Mouse (Mus musculus) midbrain, embryonic 10.5 days (tissue): Measurements from ENCODE around the gene Tymp. TPM values are rescaled to one million over a fixed set of nuclear protein-coding genes. Genes with fewer than 3 reads are reported as not detected.

Experiments used
- DNase-seq: peaks from one replicate; pipeline ENCODE4 v3.0.0-alpha.2; 2017; ENCODE audit warnings: low spot score
- H3K27ac ChIP-seq: fragments of 300-500 bp; sonication (generic); replicated peaks from 2 replicates; pipeline ENCODE4 v1.5.1; 2016; ENCODE audit warnings: mild to moderate bottlenecking
- H3K27me3 ChIP-seq: fragments of 300-500 bp; sonication (generic); 2 replicates; pipeline ENCODE4 v1.6.1; 2016; ENCODE audit warnings: low read depth, mild to moderate bottlenecking; ENCODE audit not compliant: poor library complexity, severe bottlenecking
- H3K36me3 ChIP-seq: fragments of 300-500 bp; sonication (generic); 2 replicates; pipeline ENCODE4 v1.6.1; 2016; ENCODE audit warnings: mild to moderate bottlenecking, moderate library complexity
- H3K4me1 ChIP-seq: fragments of 300-500 bp; sonication (generic); 2 replicates; pipeline ENCODE4 v1.6.1; 2016
- H3K4me3 ChIP-seq: fragments of 300-500 bp; sonication (generic); 2 replicates; pipeline ENCODE4 v1.5.1; 2016; ENCODE audit warnings: mild to moderate bottlenecking, moderate library complexity
- H3K9me3 ChIP-seq: fragments of 300-500 bp; sonication (generic); replicated peaks from 2 replicates; pipeline ENCODE4 v1.6.1; 2016; ENCODE audit warnings: mild to moderate bottlenecking
- WGBS: fragments of 180-500 bp; shearing (Covaris S2); methylation state at CpG from one replicate; pipeline ENCODE4 v1.1.7; 2016; 5-methylcytosine and 5-hydroxymethylcytosine counted together
- polyA plus RNA-seq: library from polyadenylated mRNA; unstranded; fragments of >200 nt; fragmentation: Nextera tagmentation; extraction: Ambion mirVana; gene quantifications from 2 replicates; pipeline ENCODE4 v1.2.1, GENCODE M21; 2016

Gene Tymp
- 1.5 and 1.6 TPM in 2 replicates for polyA plus RNA-seq

- Histone ChIP-seq H3K36me3 (peaks cover 11% of the 10 kb centered on the region), H3K27ac (no peak within 1 kb of the TSS), H3K9me3 (no peaks in the 10 kb centered on the region), H3K4me1 (peaks cover 52% of the 10 kb centered on the region), H3K4me3 (peak within 1 kb of the TSS; percentile 24), H3K27me3 (peaks cover 73% of the 10 kb centered on the region)
- 24% methylated on average over 16 of the region's 16 CpGs for WGBS
- DNase-seq: no peak
These were observed at the start of gene Tymp for GRCm38 (mm10) chr15:89376957-89377356. Tymp (minus strand) TSS chr15:89377039.

DNA sequence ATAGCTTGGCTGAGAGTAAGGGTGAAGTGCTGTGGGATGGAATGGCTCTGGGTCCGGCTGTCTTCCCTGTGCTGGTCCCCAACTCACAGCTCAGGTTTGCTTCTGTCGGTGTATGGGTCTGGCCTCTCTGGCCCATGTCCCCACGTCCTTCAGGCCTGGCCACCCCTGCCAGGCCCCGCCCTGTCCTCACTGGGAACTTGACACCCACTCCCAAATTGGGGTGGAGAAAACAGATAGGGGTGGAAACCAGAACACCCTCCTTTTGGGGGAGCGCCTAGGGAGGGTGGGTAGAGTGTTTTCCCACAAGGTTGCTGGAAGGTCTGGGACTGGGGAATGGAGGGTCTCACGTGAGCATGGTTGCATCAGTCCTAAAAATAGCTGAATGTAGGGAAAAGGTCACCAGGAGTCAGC, 48.9 kb upstream of the Tymp start, which contains the start of gene Cpt1b:
Gene Cpt1b (minus strand): TSS at position 153 of the 411 bp plus-strand sequence.
- Histone ChIP-seq H3K27me3 (peaks cover 13% of the 10 kb centered on the region; the same call in 1 of the 2 replicates), H3K9me3 (no peaks in the 10 kb centered on the region), H3K4me1 (peaks cover 33% of the 10 kb centered on the region), H3K4me3 (peak within 1 kb of the TSS; percentile 23; the same call in 1 of the 2 replicates), H3K27ac (no peak within 1 kb of the TSS; the same call in 1 of the 2 replicates), H3K36me3 (peaks cover 50% of the 10 kb centered on the region)
- WGBS: 33% methylated on average over 6 of the region's 6 CpGs
- no peak for DNase-seq

DNA sequence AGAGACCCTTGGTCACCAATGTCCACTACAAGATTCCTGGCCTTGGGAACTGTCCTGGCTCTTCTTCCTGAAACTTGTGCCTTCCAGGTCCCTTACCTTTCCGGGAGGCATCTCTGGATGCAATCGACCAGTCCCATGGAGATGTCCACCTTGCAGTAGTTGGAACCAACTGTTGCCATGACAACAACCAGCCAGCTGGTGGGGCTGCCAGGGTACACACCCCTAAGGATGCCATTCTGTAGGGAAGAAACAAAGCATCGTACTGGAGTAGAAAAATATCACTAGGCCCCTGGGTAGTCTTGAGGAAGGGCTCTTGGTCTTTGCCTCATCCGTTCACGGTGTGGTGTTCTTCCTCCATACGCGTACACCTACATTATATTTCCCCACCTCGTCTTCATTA, 47.8 kb upstream of the Tymp start:
- Histone ChIP-seq H3K4me3 (no peak overlapping the region), H3K27ac (no peak overlapping the region), H3K27me3 (peaks cover 13% of the 10 kb centered on the region; the same call in 1 of the 2 replicates), H3K36me3 (peaks cover 59% of the 10 kb centered on the region), H3K4me1 (peaks cover 27% of the 10 kb centered on the region), H3K9me3 (no peaks in the 10 kb centered on the region)
- 86% methylated on average over 8 of the region's 8 CpGs for WGBS
- DNase-seq: no peak

- H3K36me3 ChIP-seq: peaks cover 69% of the 10 kb centered on the region
- H3K4me3 ChIP-seq: no peak overlapping the region
These were observed 45.1 kb upstream of the Tymp start for GRCm38 (mm10) chr15:89421938-89422337.

DNA sequence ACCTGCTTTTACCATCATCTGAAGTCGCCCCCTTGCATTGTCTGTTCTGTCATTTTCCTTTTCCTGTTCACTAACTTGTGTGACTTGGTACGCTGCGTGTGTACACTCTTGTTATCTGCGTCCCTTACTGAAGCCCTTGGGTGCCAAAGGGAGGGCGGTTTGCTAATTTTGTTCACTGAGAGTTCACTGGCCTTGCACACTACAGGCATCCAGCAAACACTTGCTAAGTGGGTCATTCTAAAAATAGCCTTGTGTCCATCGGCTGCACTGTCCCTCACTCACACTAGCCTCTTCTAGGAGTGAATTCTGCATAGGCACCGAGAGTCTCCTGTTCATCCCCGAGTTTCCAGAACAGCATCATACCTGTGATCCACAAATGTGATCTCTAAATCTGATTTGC, 38.4 kb upstream of the Tymp start:
- no peaks in the 10 kb centered on the region for H3K4me1 ChIP-seq
- H3K9me3 ChIP-seq: peaks cover 2% of the 10 kb centered on the region; the same call in 1 of the 2 replicates
- 90% methylated on average over 8 of the region's 8 CpGs for WGBS
- DNase-seq: no peak
- no peak overlapping the region for H3K27ac ChIP-seq
- no peaks in the 10 kb centered on the region for H3K27me3 ChIP-seq
- peaks cover 36% of the 10 kb centered on the region for H3K36me3 ChIP-seq
- H3K4me3 ChIP-seq: no peak overlapping the region

More at GRCm38 (mm10) chr15:89421938-89422337, 45.1 kb upstream of the Tymp start:
- 93% methylated on average over 9 of the region's 9 CpGs for WGBS
- no peak for DNase-seq
- Histone ChIP-seq H3K9me3 (no peaks in the 10 kb centered on the region), H3K27me3 (peaks cover 13% of the 10 kb centered on the region; the same call in 1 of the 2 replicates), H3K27ac (no peak overlapping the region), H3K4me1 (peaks cover 12% of the 10 kb centered on the region)

DNA sequence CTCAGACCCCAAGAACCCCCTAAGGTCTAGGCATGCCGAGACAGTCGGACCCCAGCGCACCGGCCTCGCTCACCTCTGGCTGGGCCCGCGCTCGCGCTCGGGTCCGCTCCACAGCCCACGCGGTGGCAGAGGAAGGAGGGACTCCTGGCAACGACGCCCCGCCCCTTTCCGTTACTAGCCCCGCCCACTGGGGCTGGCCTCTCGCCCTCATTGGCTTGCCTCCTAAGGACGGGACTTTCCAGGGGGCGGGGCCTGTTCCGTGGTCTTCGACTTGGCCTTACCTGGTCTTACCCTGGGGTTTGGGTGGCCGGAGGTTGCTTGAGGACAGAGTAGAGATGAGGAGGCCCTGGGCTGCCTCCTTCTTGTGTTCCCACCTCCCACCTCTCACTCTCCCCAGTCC, 33.3 kb upstream of the Tymp start, which contains the start of gene Syce3:
Gene Syce3 (minus strand): TSS at position 386 of the 400 bp plus-strand sequence.
- Histone ChIP-seq H3K9me3 (peaks cover 22% of the 10 kb centered on the region; the same call in 1 of the 2 replicates), H3K27ac (no peak within 1 kb of the TSS), H3K4me3 (no peak within 1 kb of the TSS), H3K27me3 (no peaks in the 10 kb centered on the region), H3K36me3 (no peaks in the 10 kb centered on the region), H3K4me1 (no peaks in the 10 kb centered on the region)
- WGBS: 86% methylated on average over 24 of the region's 24 CpGs
- no peak for DNase-seq

DNA sequence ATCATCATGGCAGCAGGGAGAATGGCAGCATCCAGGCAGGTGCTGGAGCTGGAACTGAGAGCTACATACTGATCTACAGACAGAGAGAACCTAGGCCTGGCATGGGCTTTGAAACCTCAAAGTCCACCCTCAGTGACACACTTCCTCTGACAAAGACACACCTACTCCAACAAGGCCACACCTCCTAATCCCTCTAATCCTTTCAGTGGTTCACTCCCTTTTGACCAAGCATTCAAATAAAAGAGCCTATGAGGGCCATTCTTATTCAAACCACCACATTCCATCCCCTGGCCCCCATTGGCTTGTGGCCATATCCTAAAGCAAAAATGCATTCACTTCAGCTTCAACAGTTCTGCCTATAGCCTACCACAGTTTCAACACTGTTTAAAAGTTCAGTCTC, 29.9 kb upstream of the Tymp start:
- no peaks in the 10 kb centered on the region for H3K36me3 ChIP-seq
- no peak for DNase-seq
- H3K27me3 ChIP-seq: no peaks in the 10 kb centered on the region
- no peak overlapping the region for H3K4me3 ChIP-seq
- H3K9me3 ChIP-seq: peaks cover 22% of the 10 kb centered on the region; the same call in 1 of the 2 replicates
- H3K27ac ChIP-seq: no peak overlapping the region
- no peaks in the 10 kb centered on the region for H3K4me1 ChIP-seq

DNA sequence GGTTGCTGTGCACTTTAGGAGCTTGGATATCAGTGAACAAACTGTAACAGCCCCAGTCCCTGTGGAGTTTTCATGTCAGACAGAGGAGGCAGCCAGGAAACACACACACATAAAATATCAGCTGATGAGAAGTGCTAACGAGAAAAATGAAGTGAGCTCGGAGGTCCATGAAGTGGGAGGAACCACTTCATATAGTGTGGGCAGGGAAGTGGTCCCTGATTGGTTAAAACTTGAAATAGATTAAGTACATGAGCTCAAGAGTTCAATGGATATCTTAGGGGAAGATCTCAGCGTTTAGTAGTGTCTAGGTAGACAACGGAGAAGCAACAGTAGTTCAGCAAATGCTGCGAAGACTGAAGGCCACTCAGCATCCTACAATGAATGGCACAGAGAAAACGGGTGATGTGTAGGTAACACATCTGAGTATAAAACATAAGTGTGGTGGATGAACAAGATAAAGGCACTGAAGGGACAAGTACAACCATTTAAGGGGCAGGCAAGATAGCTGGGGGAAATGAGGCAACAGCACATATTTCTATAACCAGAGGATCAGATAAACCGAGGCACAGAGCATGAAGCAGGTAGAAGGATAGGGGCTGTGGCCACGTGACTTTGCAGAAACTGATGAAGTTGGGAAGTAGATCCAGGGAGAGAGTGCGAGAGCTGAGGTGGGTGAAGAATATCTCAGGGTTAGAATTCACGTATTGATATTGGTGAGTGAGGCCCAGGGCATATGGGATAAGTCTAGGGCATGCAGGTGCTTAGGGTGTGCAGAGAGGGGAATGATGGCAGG, 28.2 kb upstream of the Tymp start:
- Histone ChIP-seq H3K4me1 (no peaks in the 10 kb centered on the region), H3K27me3 (no peaks in the 10 kb centered on the region), H3K9me3 (peaks cover 17% of the 10 kb centered on the region; the same call in 1 of the 2 replicates), H3K27ac (no peak overlapping the region), H3K4me3 (no peak overlapping the region), H3K36me3 (no peaks in the 10 kb centered on the region)
- no peak for DNase-seq
- 87% methylated on average over 10 of the region's 10 CpGs for WGBS

- no peaks in the 10 kb centered on the region for H3K4me1 ChIP-seq
- no peak overlapping the region for H3K4me3 ChIP-seq
- H3K9me3 ChIP-seq: 0 out of 2 replicates have a peak, but pooled peaks cover 5% of the 10 kb centered on the region
- no peak overlapping the region for H3K27ac ChIP-seq
- H3K27me3 ChIP-seq: no peaks in the 10 kb centered on the region
- 77% methylated on average over 1 of the region's 1 CpGs for WGBS
- no peak for DNase-seq
- no peaks in the 10 kb centered on the region for H3K36me3 ChIP-seq
These were observed 25.6 kb upstream of the Tymp start for GRCm38 (mm10) chr15:89402471-89402870.

DNA sequence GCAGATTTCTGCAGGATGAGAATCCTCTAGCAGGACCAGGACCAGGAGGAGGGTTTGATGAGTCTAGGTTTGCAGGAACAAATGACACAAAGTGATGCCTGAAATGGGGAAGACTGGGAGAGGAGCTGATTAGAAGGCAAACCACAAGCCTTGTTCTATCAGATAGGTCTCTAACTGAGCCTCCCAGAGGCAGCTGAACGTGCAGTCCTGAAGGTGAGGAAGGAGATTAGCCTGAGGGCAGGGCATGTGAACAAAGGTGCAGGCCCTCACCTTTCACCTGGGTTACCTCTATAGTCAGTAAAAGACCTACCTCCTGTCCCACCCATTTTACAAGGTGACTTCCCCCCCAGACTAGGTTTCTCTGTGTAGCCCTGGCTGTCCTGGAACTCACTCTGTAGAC, 22.9 kb upstream of the Tymp start:
- DNase-seq: no peak
- no peaks in the 10 kb centered on the region for H3K9me3 ChIP-seq
- H3K4me3 ChIP-seq: no peak overlapping the region
- H3K27ac ChIP-seq: no peak overlapping the region
- WGBS: 60% methylated on average over 1 of the region's 1 CpGs
- H3K4me1 ChIP-seq: no peaks in the 10 kb centered on the region
- H3K27me3 ChIP-seq: no peaks in the 10 kb centered on the region
- no peaks in the 10 kb centered on the region for H3K36me3 ChIP-seq

DNA sequence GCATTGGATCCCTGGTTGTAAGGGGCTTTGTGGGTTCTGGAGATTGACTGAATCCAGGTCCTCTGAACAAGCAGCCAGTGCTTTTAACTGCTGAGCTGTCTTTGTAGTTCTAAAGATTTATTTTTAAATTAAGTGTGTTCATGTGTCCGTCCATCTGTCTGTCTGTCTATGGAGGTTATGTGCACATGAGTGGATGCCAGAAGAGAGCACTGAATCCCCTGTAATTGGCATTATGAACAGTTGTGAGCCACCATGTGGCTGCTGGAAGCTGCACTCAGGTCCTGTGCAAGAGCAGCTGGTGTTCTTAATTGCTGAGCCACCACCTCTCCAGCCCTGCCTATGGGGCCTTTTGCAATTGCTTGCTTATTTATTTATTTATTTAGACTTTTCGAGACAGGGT, 21.3 kb upstream of the Tymp start:
- no peak for DNase-seq
- Histone ChIP-seq H3K9me3 (no peaks in the 10 kb centered on the region), H3K27ac (no peak overlapping the region), H3K27me3 (no peaks in the 10 kb centered on the region), H3K36me3 (no peaks in the 10 kb centered on the region), H3K4me1 (0 out of 2 replicates have a peak, but pooled peaks cover 3% of the 10 kb centered on the region), H3K4me3 (no peak overlapping the region)
- WGBS: 79% methylated on average over 2 of the region's 2 CpGs

DNA sequence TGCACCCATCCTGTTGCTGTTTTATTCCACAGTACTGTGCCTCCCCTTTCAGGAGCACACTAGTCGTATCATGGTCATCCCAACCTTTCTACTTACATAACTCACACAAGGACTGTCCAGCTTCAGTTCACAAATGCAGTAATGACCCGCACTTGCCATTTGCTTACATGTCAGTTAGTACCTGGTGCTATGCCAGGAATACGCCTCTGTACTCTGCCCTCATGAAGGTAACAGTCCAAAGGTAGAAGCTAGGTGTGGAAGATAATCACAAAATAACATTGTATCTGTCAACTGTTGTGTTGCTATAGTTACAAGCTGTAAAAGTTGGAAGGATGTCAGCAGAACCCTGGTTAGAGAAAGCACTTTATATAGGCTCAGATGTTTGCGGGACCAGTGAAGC, 20.0 kb upstream of the Tymp start:
- 88% methylated on average over 4 of the region's 4 CpGs for WGBS
- Histone ChIP-seq H3K4me3 (no peak overlapping the region), H3K27me3 (no peaks in the 10 kb centered on the region), H3K27ac (no peak overlapping the region), H3K9me3 (no peaks in the 10 kb centered on the region), H3K36me3 (no peaks in the 10 kb centered on the region), H3K4me1 (0 out of 2 replicates have a peak, but pooled peaks cover 3% of the 10 kb centered on the region)
- DNase-seq: no peak

DNA sequence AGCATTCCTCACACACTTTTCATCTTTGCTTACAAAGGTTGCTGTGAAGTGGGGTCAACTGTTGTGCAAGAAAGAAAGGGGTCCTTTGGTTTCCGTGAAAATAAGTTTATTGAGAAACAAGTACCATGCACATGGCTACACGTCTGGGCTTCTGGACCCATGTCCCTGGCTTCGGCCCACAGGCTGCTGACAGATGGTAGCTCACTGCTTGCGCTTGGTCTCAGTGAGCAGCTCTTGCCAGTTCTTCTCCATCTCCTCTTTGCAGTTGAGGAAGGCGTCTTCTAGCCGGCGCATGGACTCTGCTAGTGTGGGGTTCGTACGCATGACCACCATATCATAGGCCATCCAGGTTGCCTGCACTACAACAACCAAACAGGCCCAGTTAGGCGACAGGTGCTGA, 13.2 kb upstream of the Tymp start:
- Histone ChIP-seq H3K36me3 (no peaks in the 10 kb centered on the region), H3K4me1 (0 out of 2 replicates have a peak, but pooled peaks cover 3% of the 10 kb centered on the region), H3K9me3 (no peaks in the 10 kb centered on the region), H3K4me3 (no peak overlapping the region), H3K27ac (no peak overlapping the region), H3K27me3 (peaks cover 17% of the 10 kb centered on the region; the same call in 1 of the 2 replicates)
- 91% methylated on average over 10 of the region's 10 CpGs for WGBS
- no peak for DNase-seq
